Mouse (Mus musculus) kidney, adult 10 weeks (tissue): ENCODE results near the gene Terb2. TPM values are rescaled to one million over a fixed set of nuclear protein-coding genes. Genes with fewer than 3 reads are reported as not detected.

Experiments used
- polyA plus RNA-seq: library from polyadenylated mRNA; stranded (reverse); fragments of 350-450 nt; fragmentation: Illumina TruSeq; extraction: RNeasy Lipid Tissue Mini Kit (QIAGEN cat#74804); gene quantifications from one replicate; pipeline ENCODE4 v1.2.3, GENCODE M21; 2014; ENCODE audit warnings: low read depth, low replicate concordance

Terb2 gene
- not detected for polyA plus RNA-seq

DNA sequence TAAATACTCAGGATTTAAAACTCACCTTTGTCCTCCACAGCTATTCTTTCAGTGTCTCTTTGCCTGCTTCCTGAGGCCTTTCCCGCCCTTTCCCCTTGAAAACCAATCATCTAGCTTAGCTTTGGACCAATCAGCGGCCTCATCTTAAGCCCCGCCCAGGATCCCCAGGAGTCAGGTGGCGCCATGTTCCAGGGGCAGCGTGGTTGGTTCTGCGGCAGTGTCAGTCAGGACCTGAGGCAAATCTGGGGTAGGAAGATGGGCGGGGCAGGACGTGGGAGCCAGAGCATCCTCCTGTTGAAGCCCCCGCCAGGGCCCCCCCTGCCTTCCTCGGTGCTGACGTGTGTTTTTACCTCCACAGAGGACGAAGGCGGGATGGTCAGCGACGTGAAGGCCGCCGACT lies at the start of gene Terb2, which contains the start of gene Patl2:
Terb2 (plus strand) TSS at position 167 of the 400 bp plus-strand sequence.
Patl2 (minus strand) TSS at position 84 of the 400 bp plus-strand sequence.

DNA sequence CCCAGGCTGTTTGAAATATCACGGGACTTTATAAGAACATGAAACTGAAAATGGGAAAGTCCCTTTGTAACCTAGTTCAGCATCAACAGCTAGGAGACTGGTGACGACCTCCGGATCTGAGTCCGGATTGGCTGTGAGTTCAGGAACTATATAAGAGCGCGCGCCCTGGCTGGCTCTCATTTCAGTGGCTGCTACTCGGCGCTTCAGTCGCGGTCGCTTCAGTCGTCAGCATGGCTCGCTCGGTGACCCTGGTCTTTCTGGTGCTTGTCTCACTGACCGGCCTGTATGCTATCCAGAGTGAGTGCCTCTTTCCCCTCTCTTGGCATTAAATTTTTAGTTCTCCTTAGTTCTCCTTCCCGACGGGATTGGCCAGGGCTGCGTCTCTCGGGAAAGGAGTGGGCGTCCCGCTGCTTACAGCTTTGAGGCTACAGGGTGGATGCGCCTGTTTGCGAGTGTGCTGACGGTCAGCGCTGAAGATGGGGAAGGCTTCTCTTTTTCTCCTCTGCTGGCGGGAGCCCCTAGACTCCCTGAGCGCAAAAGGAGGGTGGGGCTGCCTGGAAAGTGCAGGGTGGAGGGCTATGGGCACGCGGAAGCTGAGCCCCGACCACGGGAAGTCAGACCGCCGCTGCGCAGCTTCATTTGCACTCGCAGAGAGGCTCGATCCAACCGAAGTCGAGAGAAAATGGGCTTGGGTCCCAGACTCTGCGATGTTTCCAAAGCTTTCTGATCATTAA lies 38.4 kb upstream of the Terb2 start, which contains the start of gene B2m:
B2m (plus strand) TSS at position 179 of the 734 bp plus-strand sequence.

DNA sequence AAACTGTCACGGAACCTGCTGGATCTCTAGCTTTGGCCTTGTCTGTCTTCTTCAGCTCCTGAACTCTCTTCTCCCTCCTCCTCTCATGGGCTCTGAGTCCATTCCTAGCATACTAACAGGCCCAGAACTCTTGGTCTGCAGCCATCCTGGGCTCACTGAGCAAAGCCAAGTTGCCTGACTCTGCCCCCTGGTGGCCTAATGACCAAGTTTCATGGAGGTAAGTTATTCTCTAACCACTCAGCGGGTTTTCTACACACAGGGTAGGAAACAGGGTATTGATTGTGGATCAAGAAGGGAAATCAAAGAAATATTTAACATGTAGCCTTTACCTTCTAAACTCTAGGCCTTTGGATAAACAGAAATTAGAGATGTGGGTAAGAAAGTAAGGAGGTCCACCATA lies 25.4 kb upstream of the Terb2 start, which contains the start of gene Trim69:
Trim69 (plus strand) TSS at position 21 of the 400 bp plus-strand sequence.

DNA sequence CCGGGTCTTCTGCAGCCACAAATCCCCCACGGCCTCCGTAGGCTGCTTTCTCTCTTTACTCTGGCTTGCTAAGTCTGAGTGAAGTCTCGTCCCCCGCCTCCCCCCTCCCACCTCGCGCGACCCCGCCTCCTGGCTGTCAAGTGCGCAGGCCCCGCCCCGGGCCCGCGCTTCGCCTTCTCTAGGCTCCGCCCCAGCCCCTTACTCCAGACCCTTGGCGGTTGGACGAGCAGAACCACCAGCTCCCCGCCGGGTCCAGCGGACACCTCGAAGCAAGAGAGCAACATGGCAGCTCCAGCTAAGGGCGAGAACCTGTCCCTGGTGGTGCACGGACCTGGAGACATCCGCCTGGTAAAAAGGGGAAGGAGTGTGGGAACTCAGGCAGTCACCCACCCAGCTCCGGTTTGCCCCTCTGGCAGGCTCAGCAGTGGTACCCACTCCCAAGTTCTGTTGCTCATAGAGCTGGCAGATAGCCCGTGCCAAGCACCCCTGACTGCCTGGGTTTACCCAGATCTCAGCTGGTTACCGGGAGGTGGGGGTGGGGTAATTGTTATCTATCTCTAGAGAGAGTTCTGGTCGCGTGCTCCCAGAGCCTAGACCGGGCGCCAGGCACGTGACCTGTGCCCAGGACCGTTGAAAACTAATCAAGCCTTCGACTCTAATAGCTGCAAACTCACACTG lies 48.7 kb downstream of the Terb2 start, which contains the start of gene Sord:
Sord (plus strand) TSS at position 139 of the 678 bp plus-strand sequence.

Other genes with a start within 250 kb of the Terb2 start
- gene Ctdspl2, start 230.3 kb upstream of the Terb2 start, polyA plus RNA-seq = 41.4 TPM
- not detected for gene Mageb3, start 230.2 kb upstream of the Terb2 start, polyA plus RNA-seq
- 68.8 TPM for gene Eif3j1, start 157.7 kb upstream of the Terb2 start, polyA plus RNA-seq
- 7.3 TPM for gene Spg11, start 67.9 kb upstream of the Terb2 start, polyA plus RNA-seq
- gene B2m, start 38.6 kb upstream of the Terb2 start, polyA plus RNA-seq = 1,651 TPM
- gene Trim69, start 25.6 kb upstream of the Terb2 start, polyA plus RNA-seq = not detected
- not detected for gene Patl2, start 83 bp upstream of the Terb2 start, polyA plus RNA-seq
- 1,026 TPM for gene Sord, start 48.5 kb downstream of the Terb2 start, polyA plus RNA-seq
- gene Duox2, start 112.2 kb downstream of the Terb2 start, polyA plus RNA-seq = not detected
- not detected for gene Duoxa2, start 112.6 kb downstream of the Terb2 start, polyA plus RNA-seq
- not detected for gene Duoxa1, start 127.5 kb downstream of the Terb2 start, polyA plus RNA-seq
- not detected for gene Duox1, start 129.4 kb downstream of the Terb2 start, polyA plus RNA-seq
- 0.32 TPM for gene Shf, start 182.9 kb downstream of the Terb2 start, polyA plus RNA-seq
- not detected for gene Slc28a2, start 240.2 kb downstream of the Terb2 start, polyA plus RNA-seq